Mouse (Mus musculus) C2C12 (cell line): ENCODE measurements around the gene Sf3a3. TPM values are rescaled to one million over a fixed set of nuclear protein-coding genes. Genes with fewer than 3 reads are reported as not detected.

ENCODE experiments used
- H3K27me3 ChIP-seq: one replicate; pipeline ENCODE4 v1.6.1; 2011; ENCODE audit not compliant: control insufficient read depth, insufficient read depth, insufficient read length
- H3K36me3 ChIP-seq: one replicate; pipeline ENCODE4 v1.6.1; 2011; ENCODE audit not compliant: control insufficient read depth, insufficient read depth
- H3K4me3 ChIP-seq: one replicate; pipeline ENCODE4 v1.5.1; 2011; ENCODE audit warnings: mild to moderate bottlenecking, control low read depth; ENCODE audit not compliant: poor library complexity, insufficient read depth, severe bottlenecking
- H3K79me2 ChIP-seq: one replicate; pipeline ENCODE4 v1.6.1; 2011; ENCODE audit not compliant: control insufficient read depth, insufficient read depth
- H3K79me3 ChIP-seq: one replicate; pipeline ENCODE4 v1.6.1; 2011; ENCODE audit warnings: low read depth, control low read depth
- H3ac ChIP-seq: one replicate; pipeline ENCODE3; 2011; ENCODE audit warnings: low read depth; ENCODE audit not compliant: control insufficient read depth, insufficient read length
- CEBPB ChIP-seq: IDR thresholded peaks from one replicate; pipeline ENCODE4 v1.6.1; 2011; ENCODE audit warnings: low read depth, mild to moderate bottlenecking, control low read depth, moderate library complexity
- CTCF ChIP-seq: IDR thresholded peaks from one replicate; pipeline ENCODE4 v1.5.1; 2011; ENCODE audit not compliant: control insufficient read depth, insufficient read depth, insufficient read length
- FOSL1 ChIP-seq: IDR thresholded peaks from one replicate; pipeline ENCODE4 v1.8.0; 2011; ENCODE audit warnings: mild to moderate bottlenecking, low read length; ENCODE audit not compliant: poor library complexity, insufficient read depth, severe bottlenecking
- MAX ChIP-seq: IDR thresholded peaks from one replicate; pipeline ENCODE4 v1.6.1; 2011; ENCODE audit warnings: mild to moderate bottlenecking, control low read depth
- MYOD1 ChIP-seq: IDR thresholded peaks from one replicate; pipeline ENCODE4 v1.6.1; 2011; ENCODE audit warnings: low read depth; ENCODE audit not compliant: control insufficient read depth, insufficient read length
- MYOG ChIP-seq: IDR thresholded peaks from one replicate; pipeline ENCODE4 v1.6.1; 2011; ENCODE audit not compliant: control insufficient read depth, insufficient read length; ENCODE audit errors: extremely low read depth
- USF1 ChIP-seq: IDR thresholded peaks from one replicate; pipeline ENCODE4 v1.6.1; 2011; ENCODE audit warnings: low read depth, mild to moderate bottlenecking, control low read depth, moderate library complexity
- polyA plus RNA-seq: library from polyadenylated mRNA; unstranded; fragments of >200 nt; fragmentation: generic; extraction: Trizol; gene quantifications from one replicate; pipeline ENCODE4 v1.2.1, GENCODE M21; 2012; ENCODE audit warnings: missing spikeins

The Sf3a3 gene
- polyA plus RNA-seq, 1 experiment: 71.6 TPM

DNA sequence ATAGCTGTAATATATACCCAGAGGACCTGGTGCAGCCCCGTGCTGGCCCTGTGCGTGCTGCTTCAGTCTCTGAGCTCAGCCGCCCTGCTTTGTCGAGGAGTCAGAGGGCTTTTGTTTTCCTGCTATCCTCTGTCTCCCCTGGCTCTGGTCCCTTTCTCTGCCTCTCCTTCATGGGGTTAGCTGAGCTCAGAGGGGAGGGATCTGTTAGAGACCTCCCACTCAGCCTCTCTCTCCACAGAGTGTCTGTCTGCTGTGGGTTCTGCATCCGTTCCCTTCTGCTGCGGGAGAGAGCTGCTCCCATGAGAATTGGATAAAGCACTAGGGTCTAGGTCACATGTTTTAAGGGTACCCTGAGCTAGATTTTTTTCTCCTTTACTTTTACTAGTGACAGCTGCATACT, 11.5 kb downstream of the Sf3a3 start:
- H3ac ChIP-seq: no peak overlapping the region
- no peaks in the 10 kb centered on the region for H3K79me2 ChIP-seq
- peaks cover 93% of the 10 kb centered on the region for H3K36me3 ChIP-seq
- no peaks in the 10 kb centered on the region for H3K27me3 ChIP-seq
- H3K79me3 ChIP-seq: peaks cover 1% of the 10 kb centered on the region
- H3K4me3 ChIP-seq: no peak overlapping the region
- TF ChIP-seq MYOG: no peak
- TF ChIP-seq USF1: no peak
- TF ChIP-seq FOSL1: no peak
- TF ChIP-seq CEBPB: no peak
- TF ChIP-seq CTCF: no peak

DNA sequence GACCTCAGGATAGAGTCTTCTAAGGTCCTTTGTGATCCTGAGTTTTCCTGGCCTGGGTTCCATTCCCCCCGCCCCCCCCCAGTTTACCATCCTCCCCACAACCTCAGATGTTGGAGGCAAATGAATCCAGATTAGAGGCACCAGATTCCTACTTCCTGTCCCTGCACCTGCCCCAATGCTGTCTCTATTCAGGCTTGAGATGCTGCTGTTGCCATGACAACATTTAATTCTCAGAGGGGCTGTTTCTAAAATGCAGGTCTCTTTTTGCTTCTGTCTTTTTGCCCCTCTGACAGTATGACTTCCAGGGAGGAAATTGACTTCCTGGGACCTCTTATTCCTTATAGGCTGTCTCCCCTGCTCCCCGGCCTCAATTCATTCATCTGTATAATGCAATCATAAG, 22.4 kb downstream of the Sf3a3 start:
- Histone ChIP-seq H3ac (no peak overlapping the region), H3K4me3 (no peak overlapping the region), H3K27me3 (no peaks in the 10 kb centered on the region), H3K79me2 (peaks cover 2% of the 10 kb centered on the region), H3K36me3 (peaks cover 20% of the 10 kb centered on the region), H3K79me3 (no peaks in the 10 kb centered on the region)
- TF ChIP-seq MYOG (no peak), MAX (no peak), FOSL1 (no peak), USF1 (no peak)

- Histone ChIP-seq H3K79me3 (no peaks in the 10 kb centered on the region), H3K27me3 (no peaks in the 10 kb centered on the region), H3K79me2 (peaks cover 7% of the 10 kb centered on the region), H3ac (no peak overlapping the region), H3K36me3 (peaks cover 14% of the 10 kb centered on the region), H3K4me3 (no peak overlapping the region)
- no peak for TF ChIP-seq MYOD1
These were observed 22.9 kb downstream of the Sf3a3 start for GRCm38 (mm10) chr4:124737486-124737885.

GRCm38 (mm10) chr4:124738013-124738412, 23.4 kb downstream of the Sf3a3 start:
- no peak overlapping the region for H3K4me3 ChIP-seq
- TF ChIP-seq MYOG: no peak
- no peak for TF ChIP-seq MAX
- no peak for TF ChIP-seq USF1
- no peak for TF ChIP-seq CEBPB
- TF ChIP-seq FOSL1: no peak
- no peak for TF ChIP-seq MYOD1
- no peak for TF ChIP-seq CTCF
- H3K36me3 ChIP-seq: peaks cover 9% of the 10 kb centered on the region
- H3ac ChIP-seq: no peak overlapping the region
- no peaks in the 10 kb centered on the region for H3K27me3 ChIP-seq
- peaks cover 12% of the 10 kb centered on the region for H3K79me2 ChIP-seq
- H3K79me3 ChIP-seq: no peaks in the 10 kb centered on the region

DNA sequence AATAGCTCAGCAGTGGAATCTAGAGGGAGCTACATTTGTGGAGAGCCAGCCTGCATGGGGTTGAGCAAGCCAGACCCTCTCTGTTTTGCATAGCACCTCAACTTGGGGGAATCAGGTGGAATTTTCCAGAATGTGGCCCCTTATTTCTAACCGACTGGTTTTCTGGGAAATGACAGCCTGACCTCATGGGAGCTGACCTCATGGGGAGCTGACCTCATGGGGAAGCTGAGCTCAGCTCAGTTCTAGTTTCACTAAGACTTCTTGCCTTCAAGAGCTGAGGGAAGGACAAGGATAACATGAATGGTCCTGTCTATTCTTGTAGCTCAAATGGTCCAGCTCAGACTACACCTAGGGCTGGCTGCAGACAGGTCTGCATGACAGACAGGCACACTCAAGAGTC, 24.2 kb downstream of the Sf3a3 start:
- TF ChIP-seq MAX: no peak
- no peak for TF ChIP-seq FOSL1
- no peak for TF ChIP-seq USF1
- no peak for TF ChIP-seq CEBPB
- TF ChIP-seq MYOD1: no peak
- no peak for TF ChIP-seq CTCF
- no peak for TF ChIP-seq MYOG
- Histone ChIP-seq H3K79me3 (no peaks in the 10 kb centered on the region), H3K79me2 (peaks cover 12% of the 10 kb centered on the region), H3K36me3 (peaks cover 3% of the 10 kb centered on the region), H3K4me3 (no peak overlapping the region), H3ac (no peak overlapping the region), H3K27me3 (no peaks in the 10 kb centered on the region)

DNA sequence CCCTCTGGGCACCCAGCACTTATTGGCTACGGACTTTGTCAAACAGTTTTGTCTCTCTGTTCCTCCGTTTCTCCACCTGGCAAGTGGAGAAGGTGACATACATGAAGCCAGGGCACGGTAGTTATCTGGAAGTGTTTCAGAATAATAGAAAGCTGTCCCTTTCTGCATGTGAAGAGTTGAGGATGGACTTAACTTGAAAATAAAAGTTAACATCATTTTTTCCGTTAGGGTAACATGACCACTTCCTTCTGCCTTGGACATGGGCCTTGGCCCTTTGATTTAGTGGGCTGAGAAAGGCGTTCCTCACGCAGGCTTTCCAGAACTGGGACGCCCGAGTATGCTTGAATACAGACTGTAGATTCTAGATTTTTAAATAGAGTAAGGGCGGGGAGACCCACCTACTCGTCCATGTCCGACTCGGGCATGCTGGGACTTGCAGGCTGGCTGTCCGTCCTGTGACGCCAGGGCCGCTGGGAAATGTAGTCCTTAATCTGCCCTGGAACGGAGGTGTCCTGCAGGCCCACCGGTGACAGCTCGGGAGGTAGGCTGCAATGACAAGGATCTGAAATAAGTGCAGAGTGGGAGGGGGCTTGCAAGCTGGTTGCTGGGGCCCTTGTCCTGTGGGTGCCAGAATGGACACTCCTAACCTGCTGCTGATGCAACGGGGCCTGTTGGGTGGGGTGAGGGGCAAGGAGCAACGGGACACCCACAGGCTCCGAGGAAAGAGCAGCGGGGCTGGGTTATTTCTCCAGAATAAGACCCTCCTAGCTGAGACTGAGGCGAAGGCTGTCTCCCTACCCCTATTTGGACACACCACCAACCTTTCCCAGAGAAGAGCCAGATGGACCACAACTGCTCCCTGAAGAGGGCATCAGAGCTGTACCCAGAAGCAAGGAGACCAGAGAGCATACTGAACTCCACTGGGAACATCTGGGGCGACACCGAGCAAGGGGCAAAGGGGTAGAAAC, 27.1 kb downstream of the Sf3a3 start, which contains the start of gene Inpp5b:
Gene Inpp5b (plus strand): TSS at position 475 of the 968 bp plus-strand sequence.
- H3K36me3 ChIP-seq: peaks cover 12% of the 10 kb centered on the region
- peak within 1 kb of the TSS; percentile 79 for H3ac ChIP-seq
- peak within 1 kb of the TSS; percentile 48 for H3K4me3 ChIP-seq
- no peaks in the 10 kb centered on the region for H3K79me3 ChIP-seq
- no peaks in the 10 kb centered on the region for H3K27me3 ChIP-seq
- peaks cover 12% of the 10 kb centered on the region for H3K79me2 ChIP-seq
- TF ChIP-seq CTCF (no peak), FOSL1 (no peak), USF1 (no peak), CEBPB (no peak)
